Mouse (Mus musculus): ENCODE data around the gene Cps1.

Gene Cps1

DNA sequence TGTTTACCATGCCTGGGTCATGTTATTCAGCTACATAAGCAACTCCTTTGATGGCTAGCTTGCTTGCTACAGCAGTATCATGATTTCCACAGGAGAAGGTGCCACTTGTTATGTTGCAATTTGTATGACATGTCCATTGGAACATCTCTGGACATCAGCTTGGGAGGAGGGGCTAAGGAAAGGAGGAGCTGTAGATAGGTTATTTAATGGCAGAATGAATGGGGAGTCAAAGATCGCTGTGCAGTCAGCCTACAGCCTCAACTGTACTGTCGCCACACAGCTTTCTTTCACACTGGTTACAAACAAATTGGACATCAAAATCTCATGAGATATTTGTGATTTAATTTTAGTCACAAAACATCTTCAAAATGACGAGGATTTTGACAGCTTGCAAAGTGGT lies at the start of gene Cps1:
TSS of gene Cps1 (plus strand) at position 230 of the 400 bp plus-strand sequence.
- no peak for DNase-seq (ENCODE audit: low spot score in 2 of 2)

DNA sequence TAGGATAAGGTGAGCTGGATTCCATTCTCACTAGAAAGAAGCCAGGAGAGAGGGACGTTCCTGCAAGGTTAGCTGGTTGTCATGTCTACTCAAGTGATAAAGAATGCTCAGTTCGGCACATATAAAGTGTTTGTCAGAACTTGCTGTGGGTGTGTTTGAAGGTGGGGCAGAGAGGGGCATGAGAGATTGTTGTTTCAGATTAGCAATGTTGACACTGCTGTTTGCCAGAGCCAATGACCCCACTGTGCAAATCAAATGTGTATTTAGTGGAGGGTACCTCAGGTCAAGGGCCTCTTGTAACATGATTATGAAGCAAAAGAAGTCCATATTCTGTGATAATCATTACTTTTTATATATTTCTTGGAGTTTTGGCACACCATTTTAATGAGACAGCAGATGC lies 45.1 kb upstream of the Cps1 start:
- no peak for DNase-seq (ENCODE audit: low spot score in 2 of 2)

DNA sequence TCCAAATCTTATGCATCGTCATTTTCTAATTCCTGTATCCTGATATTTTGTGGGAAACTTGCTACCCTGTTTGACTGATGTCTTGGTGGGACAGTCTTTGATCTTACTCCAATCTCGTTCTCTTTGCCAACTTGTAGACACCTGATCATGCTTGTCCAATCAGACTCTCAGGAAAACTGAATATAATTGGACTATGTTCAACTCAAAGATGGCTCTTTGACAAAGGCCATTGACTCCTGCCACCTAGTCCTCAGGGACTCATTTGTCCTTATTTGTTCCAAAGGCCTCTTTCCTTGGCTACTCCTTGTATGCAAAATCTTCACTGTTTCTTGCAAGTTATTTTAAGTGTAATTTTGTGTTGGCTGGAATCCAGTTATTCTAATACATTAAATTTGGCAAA lies 44.2 kb upstream of the Cps1 start:
- DNase-seq (ENCODE audit: low spot score in 2 of 2): no peak

DNA sequence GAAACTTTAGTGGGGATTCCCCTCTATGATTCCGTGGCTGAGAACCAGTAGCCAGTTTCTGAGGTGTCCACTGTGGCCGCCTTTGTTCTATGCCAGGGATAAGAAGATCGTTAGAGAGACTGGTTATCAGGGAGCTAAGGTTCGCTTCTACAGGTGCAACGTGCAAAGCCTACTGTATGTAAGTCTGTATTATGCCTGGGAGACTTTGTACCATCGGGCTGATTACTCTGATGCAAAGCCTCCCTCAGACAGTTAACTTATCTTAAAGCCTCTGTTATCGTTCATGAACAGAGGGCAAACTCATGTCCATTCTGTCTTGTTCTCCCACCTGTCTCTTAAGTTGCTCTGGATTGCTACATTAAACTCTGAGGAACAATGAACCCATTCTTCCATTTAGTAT lies 43.7 kb upstream of the Cps1 start:
- DNase-seq (ENCODE audit: low spot score in 2 of 2): no peak

DNA sequence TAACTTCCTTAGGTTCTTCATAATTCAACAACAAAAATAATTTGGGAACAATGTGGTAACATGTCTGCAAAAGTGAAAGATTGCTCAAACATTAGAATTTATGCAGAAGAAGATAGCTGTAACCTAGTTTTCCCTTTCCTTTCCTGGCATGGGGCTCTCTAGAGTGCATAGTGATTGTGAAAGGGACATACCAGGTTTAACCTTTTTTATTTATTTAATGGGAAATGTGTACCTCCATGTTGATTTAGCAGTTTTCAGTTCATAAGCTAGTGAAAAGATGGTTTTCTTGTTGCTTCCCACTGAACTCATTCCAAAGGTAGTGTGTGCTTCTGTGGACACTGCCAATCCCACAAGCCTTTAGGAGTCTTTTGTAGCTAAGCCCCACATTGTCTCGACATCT lies 30.4 kb upstream of the Cps1 start:
- no peak for DNase-seq (ENCODE audit: low spot score in 2 of 2)

DNA sequence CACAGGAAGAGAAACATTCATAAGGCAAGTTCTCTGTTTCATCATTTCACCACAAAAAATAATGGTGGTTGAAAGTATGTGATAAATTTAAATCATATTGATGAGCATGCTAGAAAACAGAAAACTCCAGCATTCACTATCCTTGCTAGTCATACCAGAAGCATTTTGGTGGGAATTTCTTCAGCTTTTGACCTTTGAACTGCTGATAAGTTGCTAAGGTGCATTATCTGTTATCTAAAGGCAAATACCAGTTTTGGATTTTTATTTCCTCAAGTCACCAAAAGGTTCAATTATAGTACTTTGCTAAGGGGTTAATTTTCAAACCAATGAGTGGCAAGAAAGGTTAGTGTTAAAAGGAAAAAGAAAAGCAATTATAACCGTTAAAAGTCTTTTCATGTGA lies 23.6 kb upstream of the Cps1 start:
- DNase-seq (ENCODE audit: low spot score in 2 of 2): no peak

DNA sequence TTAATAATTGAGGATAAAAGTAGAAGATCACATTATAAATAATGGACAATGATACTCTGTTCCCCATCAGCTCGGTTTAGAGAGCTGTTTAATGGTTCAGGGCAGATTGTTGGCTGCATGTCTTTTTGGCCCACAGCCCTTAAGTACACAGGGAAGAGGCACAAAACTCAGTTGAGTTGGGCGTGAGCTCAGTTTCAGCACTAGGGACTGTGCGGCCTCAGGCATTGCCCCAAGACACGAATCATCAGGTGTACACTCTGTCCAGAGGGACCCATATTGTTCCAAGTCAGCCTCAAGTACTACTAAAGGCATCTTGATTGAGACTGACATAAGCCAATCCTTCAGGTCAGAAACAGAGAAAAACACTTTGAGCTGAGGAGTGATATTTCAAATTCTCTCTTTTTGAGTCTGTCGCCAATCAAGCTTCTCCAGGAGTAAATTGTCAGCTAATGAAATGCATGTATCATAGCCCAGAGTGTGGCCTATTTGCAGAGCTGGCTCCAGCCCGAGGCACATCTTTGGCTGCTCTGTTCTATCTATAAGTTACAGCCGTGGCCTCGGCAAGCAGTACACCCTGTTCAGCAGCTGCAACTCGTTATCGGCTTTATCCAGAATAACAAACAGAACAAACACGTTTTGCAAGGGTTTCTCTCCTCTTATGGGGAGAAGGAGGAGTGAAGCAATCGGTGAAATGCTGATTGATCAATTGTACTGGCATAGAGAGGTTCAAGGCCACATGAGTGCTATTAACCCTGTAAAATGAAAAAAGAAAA lies 19.2 kb upstream of the Cps1 start:
- DNase-seq (ENCODE audit: low spot score in 2 of 2): no peak

DNA sequence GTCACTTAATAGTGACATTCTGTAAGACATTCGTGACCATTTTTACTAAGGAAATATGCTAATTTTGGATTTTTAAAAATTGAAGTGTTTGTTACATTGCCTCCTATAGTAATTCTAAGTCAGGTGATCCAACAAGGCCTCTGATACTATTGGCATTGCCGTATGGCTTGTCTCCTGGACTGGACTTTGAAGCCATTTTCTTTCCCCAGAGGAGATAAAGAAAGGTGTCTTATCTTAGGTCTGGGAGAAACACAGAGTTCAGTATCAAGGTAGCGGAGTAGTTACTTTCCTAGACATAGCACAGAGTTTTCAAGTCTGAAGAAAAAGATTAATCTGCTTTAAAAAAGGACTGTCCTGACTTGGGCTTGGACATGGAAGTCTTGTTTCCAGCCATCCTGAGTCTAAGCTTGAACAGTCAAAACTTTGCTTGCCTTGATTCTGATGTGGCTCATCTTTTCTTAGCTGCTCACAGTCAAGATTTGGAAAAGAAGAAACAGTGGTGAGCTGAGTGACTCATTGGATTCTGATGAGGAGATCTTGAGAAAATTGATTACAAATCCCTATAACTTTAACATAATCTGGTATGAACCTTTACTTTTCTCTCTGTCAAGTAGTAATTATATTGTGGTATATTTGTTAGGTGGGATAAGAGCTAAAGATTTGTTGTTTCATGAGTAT lies 11.1 kb upstream of the Cps1 start:
- DNase-seq (ENCODE audit: low spot score in 2 of 2): no peak

DNA sequence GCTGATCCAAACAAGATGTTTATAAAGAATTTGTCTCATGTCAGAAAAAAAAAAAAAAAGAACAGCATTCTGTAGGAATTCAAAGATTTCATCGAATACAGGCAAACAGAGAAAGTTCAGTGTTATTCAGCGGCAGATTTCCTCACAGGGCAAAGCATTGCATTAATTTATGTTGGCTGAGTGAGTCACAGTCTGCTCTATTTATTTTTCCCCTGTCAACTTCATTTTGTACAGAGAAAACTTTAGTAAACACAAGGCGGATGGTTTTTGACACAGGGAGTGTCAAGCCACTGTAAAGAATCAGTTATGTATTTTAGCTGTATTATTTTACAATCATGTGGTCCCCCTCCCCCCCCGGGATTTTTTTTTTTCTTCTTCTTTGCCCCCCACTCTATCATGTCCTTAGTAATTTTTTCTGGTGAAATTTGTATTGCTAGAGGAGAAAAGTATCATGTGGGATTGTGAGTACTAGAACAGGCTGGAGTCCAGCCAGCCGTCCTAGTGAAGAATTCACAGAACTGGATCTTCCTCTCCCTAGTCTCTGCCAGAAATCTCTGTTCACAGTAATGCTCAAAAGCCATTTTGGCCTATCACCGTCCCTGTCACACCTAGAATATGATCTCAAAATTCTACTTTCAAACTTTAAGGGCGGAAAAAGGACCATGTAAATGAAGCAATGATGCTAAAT lies 9.3 kb upstream of the Cps1 start:
- DNase-seq (ENCODE audit: low spot score in 2 of 2): no peak

DNA sequence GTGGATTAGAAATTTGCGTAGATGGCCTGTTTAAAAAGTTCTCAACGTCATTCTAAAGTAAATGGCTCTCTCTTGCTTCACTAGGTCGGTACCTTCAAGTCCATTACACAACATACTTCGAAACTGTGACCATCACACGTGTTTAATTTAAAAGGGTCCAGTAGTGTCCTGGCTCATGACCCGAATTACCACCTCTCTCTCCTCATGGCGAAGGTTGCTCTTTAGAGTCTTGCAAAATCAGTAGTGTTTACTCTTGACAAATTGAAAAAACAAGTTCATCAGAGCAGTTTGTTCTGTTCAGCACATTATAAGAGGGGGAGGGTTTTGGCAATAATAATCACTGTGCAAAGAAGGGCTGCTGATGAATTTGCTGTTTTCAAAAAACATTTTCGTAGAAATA lies 6.3 kb upstream of the Cps1 start:
- DNase-seq (ENCODE audit: low spot score in 2 of 2): no peak

DNA sequence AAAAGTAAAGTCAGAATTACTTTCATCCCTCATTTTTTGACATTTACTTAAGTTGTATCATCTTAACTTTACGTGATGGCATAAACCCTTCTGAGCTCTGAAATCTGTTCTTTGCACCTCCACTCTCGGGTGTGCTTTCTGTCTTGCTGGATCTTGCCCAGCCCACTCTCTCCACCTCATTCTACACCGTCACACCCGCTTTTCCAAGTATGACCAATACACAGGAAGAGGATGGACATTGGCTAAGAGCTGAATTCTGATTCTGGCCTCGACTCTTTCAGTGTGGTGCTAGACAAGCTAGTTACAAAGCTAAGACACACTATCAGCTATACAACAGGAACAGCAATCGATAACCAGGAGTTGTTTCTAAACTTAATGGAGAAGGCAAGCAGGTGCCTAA lies 5.0 kb upstream of the Cps1 start:
- no peak for DNase-seq (ENCODE audit: low spot score in 2 of 2)

DNA sequence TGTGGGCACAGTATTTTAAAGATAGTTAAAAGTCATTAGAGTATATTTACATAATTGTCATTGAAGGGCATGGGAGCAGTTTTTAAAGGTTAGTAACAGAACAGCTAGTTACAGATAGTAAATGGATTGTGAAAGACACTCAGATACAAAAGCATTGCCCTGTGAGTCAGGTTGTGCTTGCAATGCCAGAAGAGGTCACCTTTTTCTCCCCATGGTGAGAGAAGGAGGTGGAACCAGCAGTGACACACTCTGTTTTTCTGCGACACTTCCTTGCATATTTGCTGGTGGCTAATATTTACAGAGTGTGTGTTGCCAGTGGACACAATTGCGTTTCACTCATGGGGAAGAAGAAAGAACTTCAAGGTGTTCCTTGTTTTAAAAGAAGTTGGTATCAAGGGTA lies 2.6 kb downstream of the Cps1 start:
- DNase-seq (ENCODE audit: low spot score in 2 of 2): no peak

DNA sequence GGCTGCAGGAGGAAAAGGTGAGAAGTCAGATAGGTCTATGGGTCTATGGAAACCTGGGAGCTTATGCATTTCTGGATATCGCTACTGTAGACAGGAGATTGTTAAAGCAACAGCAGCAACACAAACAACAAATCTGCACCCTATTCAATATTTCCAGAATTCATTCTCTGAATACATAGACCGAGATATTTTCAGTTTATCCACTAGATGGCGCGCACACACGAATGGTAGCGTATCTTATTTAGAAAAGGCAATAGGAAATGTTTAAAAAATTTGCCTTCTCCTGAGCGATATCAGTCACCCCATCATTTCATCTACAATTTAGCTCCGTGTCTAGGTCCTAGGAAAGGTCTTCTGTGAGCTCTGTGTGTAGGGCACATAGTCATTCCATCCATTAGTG lies 21.1 kb downstream of the Cps1 start:
- no peak for DNase-seq (ENCODE audit: low spot score in 2 of 2)

DNA sequence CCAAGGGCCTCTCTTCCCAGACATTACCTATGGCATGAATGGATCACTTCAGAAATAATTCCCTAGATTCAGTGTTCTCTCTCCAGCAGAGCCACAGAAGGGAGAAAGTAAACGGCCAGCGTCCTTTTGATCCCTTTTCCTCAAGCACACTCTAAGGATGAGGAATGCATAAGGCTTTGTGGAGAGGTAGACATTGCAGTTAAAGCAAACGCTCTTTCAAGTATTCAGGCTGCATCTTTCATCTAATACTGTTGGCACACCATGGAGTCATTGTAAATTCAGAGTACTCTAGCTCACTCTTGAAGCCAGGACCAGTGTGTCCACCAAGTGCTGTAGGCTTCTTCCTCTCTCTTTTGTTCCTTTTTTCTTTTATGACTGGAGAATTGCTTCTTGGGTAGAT lies 28.4 kb downstream of the Cps1 start:
- DNase-seq (ENCODE audit: low spot score in 2 of 2): no peak

DNA sequence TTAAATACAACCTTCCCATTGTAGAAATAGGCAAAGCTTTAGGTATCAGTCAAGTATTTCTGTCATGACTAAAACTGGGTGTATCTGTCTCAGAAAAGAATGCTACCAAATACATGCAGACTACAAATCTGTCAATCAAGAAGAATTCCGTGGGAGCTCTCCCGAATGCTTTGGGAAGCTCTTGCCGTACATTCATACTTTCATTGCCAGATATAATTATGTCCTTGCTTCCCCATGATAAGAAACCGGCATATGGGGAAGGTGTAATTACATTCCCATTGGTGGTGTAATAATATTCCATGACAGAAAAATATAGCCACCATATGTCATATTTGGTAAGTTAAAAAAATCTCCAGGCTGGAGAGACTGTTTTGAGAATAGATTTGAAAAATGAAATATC lies 44.5 kb downstream of the Cps1 start:
- no peak for DNase-seq (ENCODE audit: low spot score in 2 of 2)

DNA sequence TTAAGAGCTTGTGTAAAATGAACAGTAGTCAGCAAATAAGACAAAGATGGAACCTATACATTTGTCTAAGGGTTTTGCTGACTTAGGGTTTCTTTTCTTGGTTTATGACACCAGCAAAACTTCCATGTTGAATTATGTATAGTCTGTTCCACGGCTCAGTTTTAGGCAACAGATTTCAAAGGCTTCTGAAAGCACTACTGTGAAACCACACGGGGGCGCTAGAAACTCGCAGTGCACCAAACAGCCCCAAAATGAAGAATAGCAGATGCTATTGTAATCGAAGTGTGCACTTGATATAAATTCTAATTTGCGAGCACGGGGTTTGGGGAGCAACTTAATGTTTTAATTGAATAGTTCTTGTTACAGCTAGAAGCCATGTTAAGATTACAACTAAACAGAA lies 58.3 kb downstream of the Cps1 start:
- DNase-seq (ENCODE audit: low spot score in 2 of 2): peak in 1 of 2 experiments; percentile 48

DNA sequence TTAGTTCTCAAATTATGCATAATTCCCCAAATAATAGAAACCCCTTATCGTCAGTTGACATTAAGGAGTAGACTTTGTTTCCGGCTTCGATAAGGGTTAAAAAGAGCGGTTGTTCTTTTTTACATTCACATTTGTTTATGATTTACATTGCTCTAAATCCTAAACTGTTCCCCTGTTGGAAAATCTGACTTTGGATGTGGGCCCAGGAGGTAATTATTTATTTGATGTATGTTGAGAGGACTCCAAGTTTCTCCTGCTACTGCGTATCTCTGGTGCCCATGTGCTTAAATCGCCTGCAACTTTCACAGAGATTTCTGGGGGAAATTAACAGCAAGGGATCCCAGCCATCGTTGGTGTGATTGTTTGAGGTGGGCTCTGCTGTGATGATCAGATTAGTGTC lies 59.4 kb downstream of the Cps1 start:
- DNase-seq (ENCODE audit: low spot score in 2 of 2): no peak

DNA sequence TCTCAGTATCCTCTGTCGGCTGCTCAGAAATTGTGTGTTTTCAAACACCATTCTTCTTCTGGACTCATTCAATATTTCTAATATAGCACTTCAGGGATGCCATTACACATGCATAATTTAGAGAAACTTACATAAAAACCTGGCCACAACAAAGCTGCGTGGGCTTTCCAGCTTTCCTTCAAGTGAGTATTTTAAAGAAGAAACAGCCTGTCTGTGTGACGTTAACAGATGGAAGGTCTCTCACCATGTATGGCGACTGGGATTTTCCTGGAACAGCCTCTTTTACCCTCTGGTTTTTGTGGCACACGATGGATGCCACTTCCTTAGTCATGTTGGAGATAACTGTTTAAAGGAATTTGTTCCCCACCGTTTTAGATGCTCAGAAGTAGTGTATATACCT lies 60.7 kb downstream of the Cps1 start:
- no peak for DNase-seq (ENCODE audit: low spot score in 2 of 2)

DNA sequence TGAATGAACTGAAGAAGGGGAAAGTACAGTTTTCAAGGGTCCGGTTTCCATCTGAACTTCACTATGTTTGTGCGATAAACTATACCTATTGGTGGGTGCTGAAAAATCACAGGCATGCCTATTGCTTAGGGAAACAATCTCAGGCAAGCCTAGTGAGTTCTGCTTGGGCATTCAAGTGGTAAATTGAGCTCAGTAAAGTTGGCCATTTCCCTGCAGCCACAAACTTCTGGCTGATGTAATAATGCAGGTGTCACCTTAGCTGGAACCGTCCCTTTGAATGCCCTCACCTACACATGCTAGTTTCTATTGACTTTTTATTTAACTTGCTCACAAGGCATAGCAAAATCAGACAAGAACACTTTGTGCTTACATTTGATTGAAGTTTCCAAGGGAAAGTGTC lies 61.3 kb downstream of the Cps1 start:
- DNase-seq (ENCODE audit: low spot score in 2 of 2): no peak

DNA sequence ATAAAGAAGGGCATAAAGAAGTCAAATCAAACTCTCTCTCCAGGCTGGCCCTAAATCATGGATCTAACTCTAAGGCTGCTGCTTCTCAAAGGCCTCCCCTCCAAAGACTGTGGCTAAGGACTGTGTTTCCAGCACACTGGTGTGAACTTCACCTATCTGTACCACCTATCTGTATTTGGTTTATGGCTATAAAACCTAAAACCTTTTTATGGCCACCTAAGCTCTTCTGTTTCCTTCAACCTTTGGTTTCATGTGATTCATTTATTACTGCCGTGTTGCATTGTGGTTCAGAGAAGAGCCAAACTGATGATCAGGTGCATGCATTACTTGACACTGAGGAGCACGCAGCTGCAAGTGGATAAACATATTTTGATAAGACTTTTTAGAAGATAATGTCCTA lies 74.5 kb downstream of the Cps1 start:
- DNase-seq (ENCODE audit: low spot score in 2 of 2): no peak

DNA sequence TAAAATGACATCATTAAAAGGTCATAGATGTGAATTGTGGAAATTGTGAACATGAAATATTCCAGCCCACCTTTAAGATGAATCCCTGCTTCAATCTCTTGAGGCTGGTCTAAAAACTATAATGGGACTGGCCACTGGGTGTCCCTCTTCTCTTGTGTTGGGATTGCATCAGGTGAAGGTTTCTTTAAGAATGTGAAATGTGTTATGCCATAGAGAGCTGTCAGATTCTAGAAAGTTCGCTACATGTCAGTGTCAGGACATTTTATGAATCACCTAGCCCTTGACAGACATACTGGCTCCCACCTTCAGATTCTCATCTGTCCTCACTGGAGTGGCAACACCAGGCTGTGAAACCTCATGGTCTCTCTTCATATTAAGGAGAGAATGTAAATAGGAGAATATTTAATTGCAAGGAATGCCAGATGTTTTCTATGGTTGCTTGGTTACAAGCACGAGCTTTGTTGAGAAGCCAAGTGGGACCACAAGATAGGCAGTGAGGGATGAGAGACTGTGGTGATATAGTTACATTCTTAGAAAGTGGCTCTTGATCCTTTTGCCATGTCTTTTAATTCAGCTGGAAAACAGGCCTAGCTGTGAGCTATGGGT lies 95.6 kb downstream of the Cps1 start:
- no peak for DNase-seq (ENCODE audit: low spot score in 2 of 2)

DNA sequence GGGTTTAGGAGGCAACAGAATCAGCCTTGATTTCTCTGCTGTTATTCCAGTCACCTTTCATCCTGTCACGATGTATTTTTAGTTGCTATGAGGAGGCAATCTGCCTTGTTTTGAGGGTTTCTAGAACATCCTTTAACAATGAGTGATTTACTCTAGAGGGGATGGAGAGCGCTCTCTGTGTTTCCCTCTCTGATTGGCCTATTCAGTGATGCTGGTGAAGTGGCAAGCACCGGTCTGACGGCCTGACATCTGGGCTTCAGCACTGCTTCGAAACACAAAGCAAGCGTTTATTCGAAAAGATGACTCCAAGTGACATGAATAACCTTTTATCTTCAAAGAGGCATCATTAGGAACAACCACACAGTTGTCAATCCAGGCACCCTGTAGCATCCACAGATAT lies 100.8 kb downstream of the Cps1 start:
- DNase-seq (ENCODE audit: low spot score in 2 of 2): no peak

DNA sequence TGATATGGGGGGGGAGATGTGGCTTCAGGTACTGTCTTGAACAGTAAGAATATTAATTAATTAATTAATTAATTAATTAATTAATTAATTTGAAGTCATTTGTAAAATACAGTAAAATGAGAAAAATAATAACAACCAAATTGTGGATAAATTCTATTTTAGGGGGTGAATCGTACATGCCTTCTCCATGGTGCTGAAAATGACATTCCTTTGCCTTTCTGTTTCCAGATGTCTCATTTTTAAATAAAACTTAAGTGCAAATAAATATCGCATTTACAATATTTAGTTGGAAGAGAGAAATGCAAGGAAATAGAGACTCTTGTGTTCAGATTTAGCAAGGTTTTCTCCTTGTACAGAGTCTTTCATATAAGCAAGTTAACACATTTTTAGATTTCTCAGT lies 112.0 kb downstream of the Cps1 start:
- DNase-seq (ENCODE audit: low spot score in 2 of 2): no peak

All from spleen, postnatal 10 days (tissue).